Mouse (Mus musculus): ENCODE results near the gene Vil1.
A peak's percentile ranks its signal among the peaks of the same experiment; 100 is the strongest.

The Vil1 gene

DNA sequence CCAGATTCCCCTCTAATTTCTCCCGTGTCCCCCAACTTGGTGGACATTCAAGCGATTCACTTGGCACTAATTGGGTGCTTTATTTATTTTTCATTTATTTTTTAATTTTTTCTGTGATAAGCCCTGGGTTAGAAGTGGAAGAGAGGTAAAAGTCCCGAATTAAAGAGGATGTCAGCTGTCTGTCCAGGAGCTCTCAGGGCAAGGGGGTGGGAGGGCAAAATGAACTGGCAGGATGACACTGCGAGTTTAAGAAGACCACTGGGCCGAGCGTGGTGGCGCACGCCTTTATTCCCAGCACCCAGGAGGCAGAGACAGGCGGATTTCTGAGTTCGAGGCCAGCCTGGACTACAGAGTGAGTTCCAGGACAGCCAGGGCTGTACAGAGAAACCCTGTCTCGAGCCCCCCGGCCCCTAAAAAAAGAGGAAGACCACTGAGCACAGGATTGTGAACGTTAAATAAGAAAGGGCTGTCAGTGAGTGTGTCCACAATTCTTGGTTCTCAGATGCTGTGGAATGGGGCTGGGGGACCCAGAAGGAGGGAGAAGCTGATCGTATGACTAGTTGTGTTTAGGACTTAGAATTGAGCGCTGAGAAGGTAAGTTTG is 21.7 kb upstream of the Vil1 start:
- DNase-seq = peak; percentile 65

GRCm38 (mm10) chr1:74388398-74388920 is 20.7 kb upstream of the Vil1 start:
- peak; percentile 45 for DNase-seq

GRCm38 (mm10) chr1:74389831-74390286 is 19.3 kb upstream of the Vil1 start:
- DNase-seq = peak; percentile 46

DNA sequence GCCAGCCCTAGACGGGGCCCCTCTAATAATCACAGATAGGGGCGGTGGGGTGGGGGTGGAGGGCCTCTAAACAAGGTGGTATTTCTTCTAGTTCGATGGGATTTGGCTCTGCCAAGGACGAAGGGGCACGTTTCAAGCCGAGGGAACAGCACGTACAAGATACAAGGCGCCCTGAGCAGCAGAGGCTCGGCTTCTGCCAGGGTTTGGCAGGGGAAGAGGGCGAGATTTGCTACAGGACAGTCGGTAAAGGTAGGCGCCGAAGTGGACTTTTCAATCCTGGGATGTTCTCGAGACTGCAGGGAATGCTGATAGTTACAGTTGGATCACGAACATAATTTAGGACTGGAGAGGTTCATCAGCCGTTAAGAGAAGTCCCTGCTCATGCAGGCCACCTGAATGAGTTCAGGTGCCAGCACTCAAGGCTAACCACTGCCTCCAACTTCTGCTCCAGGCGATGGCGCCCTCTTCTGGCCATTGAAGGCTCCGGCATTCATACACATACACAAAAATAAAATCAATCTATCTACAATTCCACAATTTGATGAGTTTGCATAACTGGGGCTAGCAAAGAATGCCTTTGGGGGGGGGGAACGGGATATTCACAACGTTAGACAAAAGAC is 18.8 kb upstream of the Vil1 start:
- DNase-seq = peak; percentile 63

DNA sequence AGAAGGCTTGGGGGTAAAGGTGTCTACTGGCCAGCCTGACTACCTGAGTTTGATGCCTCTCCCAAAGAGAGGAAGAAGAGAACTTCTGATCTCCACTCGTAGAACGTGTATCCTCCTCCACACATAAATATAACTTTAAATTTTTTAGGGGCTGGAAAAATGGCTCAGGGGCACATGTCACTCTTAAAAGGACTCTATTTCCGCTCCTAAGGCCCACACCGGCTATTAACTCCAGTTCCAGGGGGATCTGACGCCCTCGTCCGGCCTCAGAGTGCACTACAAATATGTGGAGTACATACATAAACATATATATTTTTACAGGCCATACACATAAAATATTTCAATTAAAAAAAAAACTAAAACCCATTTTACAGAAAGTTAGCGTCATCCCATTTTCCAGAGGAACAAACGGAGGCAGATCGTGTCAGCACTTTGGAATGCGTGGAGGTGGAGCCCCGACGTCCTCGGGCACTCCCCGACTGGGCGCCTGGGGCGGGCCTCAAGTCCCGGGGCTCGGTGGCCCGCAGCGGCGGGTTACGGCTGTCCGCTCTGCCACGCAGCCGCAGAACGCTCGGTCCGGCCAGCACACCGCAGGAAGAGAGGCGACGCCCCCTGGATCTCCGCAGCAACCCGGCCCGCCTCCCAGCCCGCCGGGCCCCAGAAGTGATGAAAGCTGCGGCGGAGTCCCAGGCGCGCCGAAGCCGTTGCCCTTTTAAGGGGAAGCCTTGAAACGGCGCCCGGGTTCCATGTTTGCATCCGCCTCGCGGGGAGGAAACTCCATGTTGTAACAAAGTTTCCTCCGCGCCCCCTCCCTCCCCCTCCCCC is 18.0 kb upstream of the Vil1 start, which contains the start of gene Ctdsp1:
TSS of gene Ctdsp1 (plus strand) at position 586 of the 825 bp plus-strand sequence.
- DNase-seq = peak; percentile 97

GRCm38 (mm10) chr1:74391844-74392441 is 17.2 kb upstream of the Vil1 start:
- peak; percentile 85 for DNase-seq

DNA sequence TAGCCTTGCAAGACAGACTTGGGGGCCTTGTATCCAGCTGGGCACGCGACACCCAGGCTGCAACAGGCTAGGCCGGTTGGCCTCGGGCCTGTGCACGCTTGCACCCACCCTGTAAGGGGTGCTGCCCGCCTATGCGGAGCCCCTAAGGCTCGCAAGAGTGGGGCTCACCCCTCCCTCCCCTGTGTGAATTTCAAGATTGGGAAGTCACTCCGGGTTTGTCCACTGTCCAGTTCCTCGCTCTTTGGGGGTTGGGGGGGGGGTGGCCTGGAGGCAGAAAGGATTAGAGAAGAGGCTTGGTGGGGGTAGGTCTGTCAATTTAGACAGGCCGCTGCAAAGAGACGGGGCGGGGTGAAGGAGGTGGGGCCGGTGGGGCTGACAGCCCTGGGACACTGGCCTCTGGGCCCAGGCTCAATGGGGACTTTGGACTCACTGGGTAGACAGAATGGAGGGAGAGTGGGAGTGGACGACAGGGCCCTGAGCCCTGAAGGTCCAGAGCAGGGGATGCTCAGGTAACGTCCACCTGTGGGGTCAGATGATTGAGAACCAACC is 16.7 kb upstream of the Vil1 start:
- peak; percentile 61 for DNase-seq

- DNase-seq = peak; percentile 65
Observed at GRCm38 (mm10) chr1:74393010-74393409, 16.2 kb upstream of the Vil1 start.

DNA sequence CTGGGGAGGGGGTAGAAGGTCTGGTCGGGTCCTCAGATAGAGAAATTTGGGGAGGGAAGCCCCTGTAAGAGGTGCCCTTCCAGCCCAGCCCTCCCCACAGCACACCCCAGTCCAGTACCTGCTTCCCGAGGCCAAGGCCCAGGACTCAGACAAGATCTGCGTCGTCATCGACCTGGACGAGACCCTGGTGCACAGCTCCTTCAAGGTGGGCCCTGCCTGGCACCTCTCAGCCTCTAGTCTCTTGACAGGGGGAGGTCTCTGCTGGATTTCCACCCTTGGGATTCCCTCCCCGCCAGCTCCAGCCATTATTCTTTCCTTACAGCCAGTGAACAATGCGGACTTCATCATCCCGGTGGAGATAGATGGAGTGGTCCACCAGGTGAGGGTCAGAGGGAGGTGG is 15.5 kb upstream of the Vil1 start:
- peak; percentile 52 for DNase-seq

GRCm38 (mm10) chr1:74394311-74394710 is 14.9 kb upstream of the Vil1 start:
- DNase-seq = peak; percentile 52

- DNase-seq = peak; percentile 34
Observed at GRCm38 (mm10) chr1:74394858-74395257, 14.3 kb upstream of the Vil1 start.

DNA sequence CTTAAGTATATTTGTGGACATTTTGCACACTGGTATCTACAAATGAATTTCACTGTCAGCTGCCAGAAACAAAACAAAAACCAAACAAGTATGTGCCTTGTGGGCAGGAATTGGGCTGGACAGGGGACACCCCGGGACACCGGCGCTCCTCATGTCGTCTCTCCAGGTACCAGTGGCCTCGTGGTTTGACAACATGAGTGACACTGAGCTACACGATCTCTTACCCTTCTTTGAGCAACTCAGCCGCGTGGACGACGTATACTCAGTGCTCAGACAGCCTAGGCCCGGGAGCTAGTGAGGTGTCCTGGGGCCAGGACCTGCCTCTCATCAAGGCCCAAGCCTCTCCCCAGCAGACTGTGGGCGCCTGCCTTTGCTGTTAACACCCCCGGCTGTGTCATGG is 13.9 kb upstream of the Vil1 start:
- peak; percentile 47 for DNase-seq

- peak; percentile 61 for DNase-seq
Observed at GRCm38 (mm10) chr1:74396456-74397222, 12.5 kb upstream of the Vil1 start.

DNA sequence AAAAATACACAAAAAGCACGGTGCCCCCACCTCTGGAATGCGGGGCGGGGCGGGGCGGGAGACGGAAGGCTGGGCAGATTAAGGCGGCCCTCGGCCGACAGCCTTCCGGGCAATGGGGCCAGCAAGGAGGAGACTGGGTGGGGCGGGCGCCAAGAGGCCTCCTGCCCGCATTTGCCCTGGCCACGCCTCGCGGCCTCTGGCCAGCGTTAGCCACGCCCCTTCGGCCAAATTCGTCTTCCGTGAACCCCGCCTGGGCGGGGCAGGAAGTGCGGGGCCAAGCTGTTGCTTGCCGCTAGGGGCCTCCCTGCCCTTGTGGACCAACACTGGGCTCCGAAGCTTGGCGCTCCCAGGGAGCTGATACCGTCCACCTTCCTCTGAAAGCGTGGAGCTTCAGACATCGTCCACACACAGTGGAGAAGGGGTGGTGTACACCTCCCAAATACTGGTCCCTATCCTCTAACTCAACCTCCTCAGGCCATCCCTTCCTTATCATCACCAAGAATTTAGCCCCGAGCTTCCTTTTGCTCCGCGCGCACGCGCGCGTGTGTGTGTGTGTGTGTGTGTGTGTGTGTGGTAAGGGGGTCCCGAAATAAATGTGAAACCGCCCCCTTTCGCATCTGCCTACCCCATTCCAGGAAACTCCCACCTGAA is 11.8 kb upstream of the Vil1 start:
- peak; percentile 97 for DNase-seq

DNA sequence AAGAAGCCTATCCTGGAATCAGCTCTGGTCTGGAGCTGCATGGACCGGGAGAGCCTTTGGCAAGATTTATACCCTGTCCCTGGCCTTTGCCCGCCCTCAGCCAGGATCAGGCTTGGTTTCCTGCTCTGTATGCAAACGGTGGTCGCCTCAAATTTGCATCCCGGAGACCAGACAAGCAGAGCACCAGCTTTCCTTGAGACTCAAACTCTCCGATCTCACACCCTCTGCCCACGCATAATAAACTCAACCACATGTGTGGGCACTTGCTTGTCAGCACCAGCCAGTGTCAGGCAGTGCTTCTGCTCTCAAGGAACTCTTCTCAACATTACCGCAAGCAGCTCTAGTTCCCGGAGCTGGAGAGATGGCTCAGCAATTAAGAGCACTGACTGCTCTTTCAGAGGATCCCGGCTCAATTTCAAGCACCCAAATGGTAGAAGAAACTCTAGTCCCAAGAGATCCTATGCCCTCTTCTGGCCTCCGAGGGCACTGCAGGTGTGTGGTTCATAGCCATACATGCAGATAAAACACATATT is 11.2 kb upstream of the Vil1 start:
- DNase-seq = peak; percentile 79

DNA sequence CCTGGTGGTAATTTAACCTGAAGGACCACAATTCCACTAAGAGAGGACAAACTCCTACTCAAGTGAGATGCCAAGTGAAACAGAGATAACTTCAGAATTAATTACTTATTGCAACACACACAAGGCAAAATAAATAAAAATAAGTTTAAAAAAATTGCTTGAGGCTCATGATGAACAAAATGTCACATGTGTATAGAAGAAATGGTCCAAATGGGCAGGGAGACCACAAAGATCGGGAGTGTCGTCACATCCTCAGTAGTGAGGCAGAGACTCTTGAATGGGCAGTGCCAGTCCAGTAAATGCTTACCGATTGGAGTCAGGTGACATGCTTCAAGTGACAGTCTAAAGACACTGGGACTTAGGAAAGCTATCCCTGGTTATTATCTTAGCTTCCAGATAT is 8.6 kb upstream of the Vil1 start:
- no peak for DNase-seq

DNA sequence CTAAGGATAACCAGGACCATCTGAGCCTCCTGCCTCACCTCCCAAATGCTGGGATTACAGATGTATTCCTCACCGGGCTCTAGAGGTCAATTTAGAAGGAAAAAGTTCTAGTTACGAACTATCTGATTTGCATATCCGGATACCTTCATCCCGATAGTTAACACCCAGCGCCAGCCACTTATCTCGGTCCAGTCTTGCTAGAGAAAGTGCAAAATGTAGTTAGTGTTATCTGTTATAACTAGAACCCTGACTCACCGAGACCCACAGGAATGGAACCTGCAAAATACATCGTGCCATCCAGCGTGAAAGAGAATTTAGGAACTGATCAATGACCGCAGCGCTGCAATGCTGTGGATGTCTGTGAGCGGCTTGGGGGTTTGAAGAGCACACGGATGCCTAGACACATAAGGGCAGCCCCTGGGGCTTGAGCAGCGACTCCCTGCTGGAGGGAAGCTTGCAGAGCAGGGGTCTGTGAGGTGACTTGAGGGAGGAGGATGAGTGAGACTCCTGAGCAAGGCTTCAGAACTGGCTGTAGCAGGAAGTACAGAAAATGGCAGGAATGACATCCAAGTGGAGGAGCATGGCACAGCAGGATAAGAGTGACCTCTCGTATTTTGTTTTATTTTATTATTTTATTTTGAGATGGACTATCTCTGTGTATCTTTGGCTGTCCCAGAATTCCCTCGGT is 8.0 kb upstream of the Vil1 start:
- no peak for DNase-seq

DNA sequence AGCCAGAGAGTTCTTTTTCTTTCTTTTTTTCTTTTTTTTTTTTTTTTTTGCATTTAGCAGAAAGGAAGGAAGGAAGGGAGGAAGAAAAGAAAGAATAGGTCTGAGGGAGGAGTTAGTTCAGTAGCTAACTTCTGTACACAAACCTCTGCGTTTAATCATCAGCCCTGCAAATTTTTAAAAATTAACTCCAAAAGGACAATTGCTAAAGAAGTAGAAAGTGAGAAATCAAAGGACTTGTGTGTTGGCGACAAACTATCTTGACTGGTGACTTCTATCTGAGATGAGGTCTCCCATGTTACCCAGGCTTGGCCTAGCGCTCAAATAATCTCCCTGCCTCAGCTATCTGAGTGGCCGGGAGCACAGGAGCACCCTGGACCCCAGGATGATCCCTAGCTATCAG is 5.0 kb upstream of the Vil1 start:
- no peak for DNase-seq

DNA sequence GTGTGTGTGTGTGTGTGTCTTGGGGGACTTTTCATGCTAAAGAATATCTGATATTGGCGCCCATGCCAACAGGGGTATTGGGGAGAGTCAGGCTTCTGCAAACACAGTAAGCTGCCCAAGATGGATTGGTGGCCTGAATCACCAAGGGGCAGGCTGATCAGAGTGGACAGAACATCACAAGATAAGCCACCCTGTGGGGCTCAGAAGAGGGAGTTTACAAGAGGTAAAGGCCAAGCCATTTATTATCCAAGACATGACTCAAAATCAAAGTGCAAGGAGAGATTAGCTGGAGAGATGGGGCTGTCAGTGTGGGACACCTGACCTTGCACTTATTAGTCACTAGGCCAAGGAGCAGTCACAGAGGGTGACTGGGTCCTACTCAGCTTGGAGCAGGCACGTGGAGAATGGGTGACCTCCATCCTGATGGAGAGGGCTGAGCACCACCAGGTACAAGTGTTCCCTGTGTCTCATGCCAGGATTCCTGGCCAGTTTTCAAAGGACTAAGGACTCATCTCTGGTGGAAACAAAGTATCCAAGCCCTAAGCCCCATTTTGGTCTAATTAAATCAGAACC is 2.7 kb downstream of the Vil1 start:
- DNase-seq = no peak

DNA sequence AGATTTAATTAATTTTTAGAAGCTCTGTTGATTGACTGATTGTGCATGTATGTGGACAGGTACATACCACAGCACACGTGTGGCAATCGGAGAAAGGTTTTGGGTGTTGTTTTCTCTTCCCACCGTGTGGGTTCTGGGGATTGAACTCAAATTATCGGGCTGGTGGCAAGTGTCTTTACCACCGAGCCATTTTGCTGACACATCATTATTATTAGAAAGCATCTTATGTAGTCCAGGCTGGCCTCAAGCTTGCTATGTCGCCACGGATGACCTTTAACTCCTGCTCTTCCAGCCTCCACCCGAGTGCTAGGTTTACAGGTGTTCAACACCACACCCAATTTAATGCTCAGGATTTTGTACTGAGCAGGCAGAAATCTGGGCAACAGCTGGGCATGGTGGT is 3.5 kb downstream of the Vil1 start:
- no peak for DNase-seq

All from cerebellum, adult 9-11 months (tissue).